Mouse (Mus musculus) limb, embryonic 14.5 days (tissue): ENCODE measurements around the gene Txn2. TPM values are rescaled to one million over a fixed set of nuclear protein-coding genes. Genes with fewer than 3 reads are reported as not detected.
A peak's percentile ranks its signal among the peaks of the same experiment; 100 is the strongest.

ENCODE experiments used
- ATAC-seq: fragments of 200-750 bp; cut with Nextera tagmentation; 2 replicates; pipeline ENCODE4 v1.8.0; 2017; ENCODE audit warnings: low read depth, moderate number of reproducible peaks, moderate TSS enrichment; ENCODE audit not compliant: low FRiP score
- DNase-seq: peaks from one replicate; pipeline ENCODE4 v3.0.0-alpha.2; 2015; ENCODE audit warnings: low spot score
- H3K27ac ChIP-seq: fragments of 300-500 bp; sonication (generic); replicated peaks from 2 replicates; pipeline ENCODE4 v1.5.1; 2014; ENCODE audit warnings: low read depth, mild to moderate bottlenecking, low read length, moderate library complexity, mixed read lengths
- H3K27me3 ChIP-seq: fragments of 300-500 bp; sonication (generic); 2 replicates; pipeline ENCODE4 v1.6.1; 2014; ENCODE audit warnings: low read length, mixed read lengths; ENCODE audit not compliant: control insufficient read depth, insufficient read depth
- H3K36me3 ChIP-seq: fragments of 300-500 bp; sonication (generic); 2 replicates; pipeline ENCODE4 v1.6.1; 2014; ENCODE audit warnings: mild to moderate bottlenecking, low read length, moderate library complexity, mixed read lengths; ENCODE audit not compliant: control insufficient read depth, insufficient read depth
- H3K4me1 ChIP-seq: fragments of 300-500 bp; sonication (generic); 2 replicates; pipeline ENCODE4 v1.6.1; 2014; ENCODE audit warnings: antibody characterized with exemption, low read length, mixed read lengths; ENCODE audit not compliant: control insufficient read depth, insufficient read depth
- H3K4me2 ChIP-seq: fragments of 300-500 bp; sonication (generic); replicated peaks from 2 replicates; pipeline ENCODE4 v1.6.1; 2014; ENCODE audit warnings: low read depth, mild to moderate bottlenecking, low read length, moderate library complexity; ENCODE audit not compliant: severe bottlenecking
- H3K4me3 ChIP-seq: fragments of 300-500 bp; sonication (generic); replicated peaks from 2 replicates; pipeline ENCODE4 v1.5.1; 2014; ENCODE audit warnings: low read length
- H3K9ac ChIP-seq: fragments of 300-500 bp; sonication (generic); 2 replicates; pipeline ENCODE4 v1.6.1; 2014; ENCODE audit warnings: mild to moderate bottlenecking, low read depth, low read length, moderate library complexity; ENCODE audit not compliant: severe bottlenecking
- H3K9me3 ChIP-seq: fragments of 300-500 bp; sonication (generic); 2 replicates; pipeline ENCODE4 v1.6.1; 2016; ENCODE audit warnings: low read length; ENCODE audit not compliant: control insufficient read depth
- POLR2A ChIP-seq: fragments of 200-500 bp; IDR thresholded peaks from 2 replicates; pipeline ENCODE4 v1.8.0; 2012; ENCODE audit warnings: inconsistent platforms, mild to moderate bottlenecking, moderate library complexity, borderline replicate concordance; ENCODE audit not compliant: insufficient read depth, insufficient read length; ENCODE audit errors: extremely low read depth
- WGBS: fragments of 180-500 bp; shearing (Covaris S2); extraction: QIAGEN DNeasy Blood & Tissue Kit; methylation state at CpG from one replicate; pipeline ENCODE4 v1.1.7; 2014; 5-methylcytosine and 5-hydroxymethylcytosine counted together
- polyA plus RNA-seq, 2 experiments: library from polyadenylated mRNA; depleted of rRNA in 1 of 2; stranded (reverse) in 1 of 2; unstranded in 1 of 2; fragments of >200 nt; fragmentation: Nextera tagmentation in 1 of 2; extraction: Ambion mirVana in 1 of 2; gene quantifications; 2 replicates each; pipeline versions ENCODE4 v1.2.1 to v1.2.3; 2012 to 2014

Txn2 gene
- polyA plus RNA-seq, 2 experiments = 183 to 266 TPM

- TF ChIP-seq POLR2A = peak; percentile 24; the same call in 1 of the 2 replicates
- Histone ChIP-seq H3K9ac (peak within 1 kb of the TSS; percentile 43), H3K36me3 (peaks cover 36% of the 10 kb centered on the region), H3K4me1 (0 out of 2 replicates have a peak, but pooled peaks cover 9% of the 10 kb centered on the region), H3K9me3 (no peaks in the 10 kb centered on the region), H3K4me3 (peak within 1 kb of the TSS; percentile 57), H3K4me2 (peak within 1 kb of the TSS; percentile 82), H3K27ac (no peak within 1 kb of the TSS), H3K27me3 (peaks cover 3% of the 10 kb centered on the region; the same call in 1 of the 2 replicates)
- ATAC-seq = peak; percentile 91
- under 1% methylated on average over 39 of the region's 39 CpGs for WGBS
- peak; percentile 73 for DNase-seq
Observed at GRCm38 (mm10) chr15:77956404-77956901, 27.6 kb upstream of the Txn2 start, which contains the start of gene Foxred2. TSS of gene Foxred2 (minus strand) at chr15:77956722.

GRCm38 (mm10) chr15:77955440-77956403, 26.9 kb upstream of the Txn2 start:
- Histone ChIP-seq H3K4me1 (0 out of 2 replicates have a peak, but pooled peaks cover 9% of the 10 kb centered on the region), H3K9ac (peak overlapping the region; percentile 43), H3K27ac (no peak overlapping the region), H3K4me3 (peak overlapping the region; percentile 57), H3K4me2 (peak overlapping the region; percentile 82), H3K27me3 (peaks cover 3% of the 10 kb centered on the region; the same call in 1 of the 2 replicates), H3K9me3 (no peaks in the 10 kb centered on the region), H3K36me3 (peaks cover 29% of the 10 kb centered on the region)
- 10% methylated on average over 49 of the region's 52 CpGs for WGBS
- ATAC-seq (peak; percentile 14; the same call in 1 of the 2 replicates), DNase-seq (no peak)
- TF ChIP-seq POLR2A = no peak

- ATAC-seq (no peak), DNase-seq (no peak)
- no peak overlapping the region for H3K4me3 ChIP-seq
- H3K4me2 ChIP-seq = no peak overlapping the region
- no peak overlapping the region for H3K27ac ChIP-seq
- WGBS = 80% methylated on average over 2 of the region's 2 CpGs
- no peaks in the 10 kb centered on the region for H3K9me3 ChIP-seq
- H3K9ac ChIP-seq = no peak overlapping the region
- peaks cover 3% of the 10 kb centered on the region; the same call in 1 of the 2 replicates for H3K27me3 ChIP-seq
- H3K36me3 ChIP-seq = peaks cover 15% of the 10 kb centered on the region
- H3K4me1 ChIP-seq = 0 out of 2 replicates have a peak, but pooled peaks cover 9% of the 10 kb centered on the region
- no peak for TF ChIP-seq POLR2A
Observed at GRCm38 (mm10) chr15:77954362-77954761, 25.6 kb upstream of the Txn2 start.

- no peak for ATAC-seq
- TF ChIP-seq POLR2A = no peak
- Histone ChIP-seq H3K4me3 (no peak overlapping the region), H3K27me3 (peaks cover 3% of the 10 kb centered on the region; the same call in 1 of the 2 replicates), H3K9ac (no peak overlapping the region), H3K9me3 (no peaks in the 10 kb centered on the region), H3K36me3 (peaks cover 6% of the 10 kb centered on the region), H3K4me2 (no peak overlapping the region), H3K4me1 (0 out of 2 replicates have a peak, but pooled peaks cover 9% of the 10 kb centered on the region), H3K27ac (no peak overlapping the region)
- 87% methylated on average over 3 of the region's 3 CpGs for WGBS
- no peak for DNase-seq
Observed at GRCm38 (mm10) chr15:77952921-77953320, 24.1 kb upstream of the Txn2 start.

GRCm38 (mm10) chr15:77949061-77949460, 20.3 kb upstream of the Txn2 start:
- Histone ChIP-seq H3K27me3 (no peaks in the 10 kb centered on the region), H3K4me1 (no peaks in the 10 kb centered on the region), H3K9me3 (no peaks in the 10 kb centered on the region), H3K36me3 (peaks cover 15% of the 10 kb centered on the region), H3K4me3 (no peak overlapping the region), H3K4me2 (no peak overlapping the region), H3K27ac (no peak overlapping the region), H3K9ac (no peak overlapping the region)
- ATAC-seq (no peak), DNase-seq (no peak)
- 74% methylated on average over 7 of the region's 7 CpGs for WGBS
- no peak for TF ChIP-seq POLR2A
